Mouse (Mus musculus) brain, embryonic 14.5 days (tissue): Measurements from ENCODE around the gene Emp1. TPM values are rescaled to one million over a fixed set of nuclear protein-coding genes. Genes with fewer than 3 reads are reported as not detected.

Experiments used
- DNase-seq: peaks from one replicate; pipeline ENCODE4 v3.0.0-alpha.2; 2011; ENCODE audit warnings: low read depth
- CTCF ChIP-seq: fragments of 200-500 bp; IDR thresholded peaks from 2 replicates; pipeline ENCODE4 v1.5.1; 2012; ENCODE audit warnings: inconsistent platforms, mild to moderate bottlenecking, moderate library complexity, borderline replicate concordance; ENCODE audit not compliant: insufficient read depth, insufficient read length; ENCODE audit errors: extremely low read depth
- POLR2A ChIP-seq: fragments of 200-500 bp; IDR thresholded peaks from 2 replicates; pipeline ENCODE4 v1.6.1; 2012; ENCODE audit warnings: mild to moderate bottlenecking, inconsistent platforms, borderline replicate concordance; ENCODE audit not compliant: poor library complexity, insufficient read depth, insufficient read length, severe bottlenecking; ENCODE audit errors: extremely low read depth
- polyA plus RNA-seq: library from polyadenylated mRNA; depleted of rRNA; stranded (reverse); fragments of >200 nt; gene quantifications from 2 replicates; pipeline ENCODE4 v1.2.3, GENCODE M21; 2012; rRNA removed

Gene Emp1
- polyA plus RNA-seq, 1 experiment = 43.6 TPM

DNA sequence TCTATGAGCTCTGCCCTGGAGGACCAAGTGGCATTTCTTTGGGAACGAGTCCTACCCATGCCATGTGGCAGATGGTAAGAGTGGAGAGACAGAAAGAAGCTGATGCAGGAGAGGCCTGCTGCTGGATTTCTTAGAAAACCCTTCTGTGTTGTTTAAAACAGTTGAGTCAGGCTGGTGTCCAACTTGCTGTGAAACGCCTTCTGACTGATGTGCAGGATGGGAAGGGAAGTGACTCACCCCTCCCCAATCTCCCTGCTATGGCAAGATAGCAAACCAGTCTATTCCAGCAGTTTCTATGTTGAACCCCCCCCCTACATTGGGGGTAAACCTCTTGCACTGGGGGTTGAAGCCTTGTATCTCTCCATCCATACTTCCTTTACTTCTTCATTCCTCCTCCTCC lies 65.9 kb downstream of the Emp1 start:
- DNase-seq = no peak
- TF ChIP-seq POLR2A (no peak), CTCF (no peak)

GRCm38 (mm10) chr6:135429268-135429909 lies 67.0 kb downstream of the Emp1 start:
- TF ChIP-seq CTCF (no peak), POLR2A (no peak)
- peak; percentile 86 for DNase-seq

- no peak for DNase-seq
- no peak for TF ChIP-seq CTCF
- TF ChIP-seq POLR2A = no peak
Observed at GRCm38 (mm10) chr6:135430441-135430970, 68.2 kb downstream of the Emp1 start.

Other genes starting within 250 kb of the Emp1 start
- 0.08 TPM in 1 of 2 replicates, not detected in the other for gene Gprc5d, start 244.3 kb upstream of the Emp1 start, polyA plus RNA-seq
- gene Fam234b, start 164.6 kb upstream of the Emp1 start, polyA plus RNA-seq = 78.3 and 87.5 TPM in 2 replicates
- 5.5 and 7.2 TPM in 2 replicates for gene Hebp1, start 164.5 kb upstream of the Emp1 start, polyA plus RNA-seq
- gene Gsg1, start 108.2 kb upstream of the Emp1 start, polyA plus RNA-seq = 0.27 and 0.44 TPM in 2 replicates
- gene Pbp2, start 52.1 kb upstream of the Emp1 start, polyA plus RNA-seq = 0.08 TPM in 1 of 2 replicates, not detected in the other